Mouse (Mus musculus): ENCODE results near the gene Foxp1. TPM values are rescaled to one million over a fixed set of nuclear protein-coding genes. Genes with fewer than 3 reads are reported as not detected.
A peak's percentile ranks its signal among the peaks of the same experiment; 100 is the strongest.

The Foxp1 gene
- polyA plus RNA-seq, 1 experiment from 2014 or later: 36.4 TPM

DNA sequence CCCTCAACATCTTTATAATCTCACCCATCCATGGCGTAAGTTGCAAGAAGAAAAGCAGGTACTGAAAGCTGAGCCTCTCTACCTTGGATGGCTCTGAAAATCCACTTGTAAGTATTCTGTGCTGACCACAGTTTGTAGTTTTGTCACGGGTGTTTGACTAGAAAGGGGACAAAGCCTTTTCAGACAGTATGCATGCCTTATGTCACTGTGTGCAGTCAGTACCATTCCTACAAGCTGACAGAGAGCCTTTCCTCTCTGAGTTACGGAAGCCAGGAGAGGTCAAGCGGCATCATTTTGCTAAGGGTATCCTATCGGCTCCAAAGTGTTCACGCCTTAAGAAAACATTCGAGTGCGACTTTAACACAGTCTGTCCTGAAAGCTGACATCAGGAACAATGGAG, 202.1 kb downstream of the Foxp1 start:
- Histone ChIP-seq H3K9me3 (ENCODE audit: low read length) (no peaks in the 10 kb centered on the region), H3K4me1 (ENCODE audit: insufficient read depth, low read length) (0 out of 2 replicates have a peak, but pooled peaks cover 6% of the 10 kb centered on the region), H3K27me3 (ENCODE audit: insufficient read depth, low read length) (no peaks in the 10 kb centered on the region), H3K36me3 (ENCODE audit: insufficient read depth, low read length) (no peaks in the 10 kb centered on the region), H3K4me2 (replicated peaks; ENCODE audit: low read depth, low read length) (no peak overlapping the region), H3K4me3 (ENCODE audit: low read length) (no peak overlapping the region), H3K9ac (replicated peaks; ENCODE audit: low read length) (no peak overlapping the region), H3K27ac (ENCODE audit: low read length) (no peak overlapping the region)
- no peak for ATAC-seq (ENCODE audit: low FRiP score, low TSS enrichment)
- 37% methylated on average over 8 of the region's 8 CpGs for WGBS

GRCm38 (mm10) chr6:99319415-99320405, 202.8 kb downstream of the Foxp1 start:
- H3K4me2 ChIP-seq (replicated peaks; ENCODE audit: low read depth, low read length): no peak overlapping the region
- H3K36me3 ChIP-seq (ENCODE audit: insufficient read depth, low read length): no peaks in the 10 kb centered on the region
- H3K27me3 ChIP-seq (ENCODE audit: insufficient read depth, low read length): no peaks in the 10 kb centered on the region
- H3K4me1 ChIP-seq (ENCODE audit: insufficient read depth, low read length): 0 out of 2 replicates have a peak, but pooled peaks cover 6% of the 10 kb centered on the region
- no peak overlapping the region for H3K27ac ChIP-seq (ENCODE audit: low read length)
- WGBS: 72% methylated on average over 19 of the region's 19 CpGs
- no peak overlapping the region for H3K9ac ChIP-seq (replicated peaks; ENCODE audit: low read length)
- peak; percentile 57 for ATAC-seq (ENCODE audit: low FRiP score, low TSS enrichment)
- H3K9me3 ChIP-seq (ENCODE audit: low read length): no peaks in the 10 kb centered on the region
- H3K4me3 ChIP-seq (ENCODE audit: low read length): no peak overlapping the region

GRCm38 (mm10) chr6:99314746-99315145, 207.8 kb downstream of the Foxp1 start:
- Histone ChIP-seq H3K4me2 (replicated peaks; ENCODE audit: low read depth, low read length) (no peak overlapping the region), H3K4me3 (ENCODE audit: low read length) (no peak overlapping the region), H3K4me1 (ENCODE audit: insufficient read depth, low read length) (peaks cover 9% of the 10 kb centered on the region; the same call in 1 of the 2 replicates), H3K36me3 (ENCODE audit: insufficient read depth, low read length) (no peaks in the 10 kb centered on the region), H3K27ac (ENCODE audit: low read length) (no peak overlapping the region), H3K27me3 (ENCODE audit: insufficient read depth, low read length) (no peaks in the 10 kb centered on the region), H3K9ac (replicated peaks; ENCODE audit: low read length) (no peak overlapping the region), H3K9me3 (ENCODE audit: low read length) (no peaks in the 10 kb centered on the region)
- WGBS: 57% methylated on average over 3 of the region's 3 CpGs
- ATAC-seq (ENCODE audit: low FRiP score, low TSS enrichment): no peak

DNA sequence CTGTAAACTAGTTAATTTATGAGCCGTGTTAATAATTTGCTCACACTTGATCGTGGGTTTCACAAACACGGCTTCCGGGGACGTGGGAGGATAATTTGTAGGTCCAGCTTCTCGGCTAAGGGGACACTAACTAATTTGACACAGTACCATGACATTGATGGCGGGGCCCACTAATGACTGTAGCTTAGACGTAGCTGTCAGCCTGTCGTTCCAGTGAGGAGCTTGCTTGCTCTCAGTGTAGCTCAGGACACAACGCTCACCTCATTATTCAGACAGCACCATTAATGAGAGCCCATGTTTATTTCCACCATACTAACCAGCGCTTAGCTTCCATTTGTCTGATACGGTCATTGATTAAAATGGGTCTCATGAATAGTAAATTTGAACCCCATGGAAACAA, 212.0 kb downstream of the Foxp1 start:
- Histone ChIP-seq H3K9ac (replicated peaks; ENCODE audit: low read length) (no peak overlapping the region), H3K36me3 (ENCODE audit: insufficient read depth, low read length) (no peaks in the 10 kb centered on the region), H3K4me1 (ENCODE audit: insufficient read depth, low read length) (peaks cover 9% of the 10 kb centered on the region; the same call in 1 of the 2 replicates), H3K9me3 (ENCODE audit: low read length) (no peaks in the 10 kb centered on the region), H3K27me3 (ENCODE audit: insufficient read depth, low read length) (no peaks in the 10 kb centered on the region), H3K4me2 (replicated peaks; ENCODE audit: low read depth, low read length) (no peak overlapping the region), H3K4me3 (ENCODE audit: low read length) (no peak overlapping the region), H3K27ac (ENCODE audit: low read length) (no peak overlapping the region)
- no peak for ATAC-seq (ENCODE audit: low FRiP score, low TSS enrichment)
- 49% methylated on average over 12 of the region's 12 CpGs for WGBS

GRCm38 (mm10) chr6:99310171-99310500, 212.4 kb downstream of the Foxp1 start:
- no peaks in the 10 kb centered on the region for H3K9me3 ChIP-seq (ENCODE audit: low read length)
- H3K9ac ChIP-seq (replicated peaks; ENCODE audit: low read length): no peak overlapping the region
- 59% methylated on average over 3 of the region's 3 CpGs for WGBS
- H3K4me3 ChIP-seq (ENCODE audit: low read length): no peak overlapping the region
- H3K36me3 ChIP-seq (ENCODE audit: insufficient read depth, low read length): no peaks in the 10 kb centered on the region
- no peaks in the 10 kb centered on the region for H3K27me3 ChIP-seq (ENCODE audit: insufficient read depth, low read length)
- no peak for ATAC-seq (ENCODE audit: low FRiP score, low TSS enrichment)
- no peak overlapping the region for H3K4me2 ChIP-seq (replicated peaks; ENCODE audit: low read depth, low read length)
- H3K4me1 ChIP-seq (ENCODE audit: insufficient read depth, low read length): peaks cover 9% of the 10 kb centered on the region; the same call in 1 of the 2 replicates
- H3K27ac ChIP-seq (ENCODE audit: low read length): no peak overlapping the region

DNA sequence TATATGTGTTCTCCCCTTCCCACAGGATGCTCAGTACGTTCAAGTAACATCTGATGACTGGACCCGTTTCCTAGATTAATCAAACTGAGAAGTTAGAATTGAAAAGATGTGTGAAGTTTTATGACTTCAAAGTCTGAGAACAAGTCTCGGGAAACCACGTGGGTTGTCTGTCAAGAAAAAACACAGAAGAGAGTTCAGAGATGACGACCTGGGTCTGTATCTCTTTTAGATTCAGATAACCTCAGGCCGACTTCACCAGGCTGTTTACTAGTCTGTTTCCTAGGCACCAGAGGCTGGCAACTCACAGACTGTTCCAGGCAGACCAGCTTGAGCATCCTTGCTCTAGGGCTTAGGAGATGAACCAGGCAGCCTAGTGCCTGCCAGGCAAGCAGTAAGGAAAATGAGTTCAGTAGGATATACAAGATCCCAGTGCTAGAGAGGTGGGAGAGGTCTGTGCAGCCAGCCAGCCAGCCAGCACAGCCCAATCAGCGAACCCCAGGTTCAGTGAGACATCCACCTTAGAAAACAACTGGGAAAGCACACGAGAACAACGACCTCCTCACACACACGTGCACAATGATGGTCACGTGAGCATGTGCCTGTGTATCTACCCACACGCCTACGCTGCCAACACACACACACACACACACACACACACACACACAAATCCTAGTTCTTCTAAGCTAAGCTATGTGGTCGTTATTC, 212.9 kb downstream of the Foxp1 start:
- Histone ChIP-seq H3K4me1 (ENCODE audit: insufficient read depth, low read length) (peaks cover 9% of the 10 kb centered on the region; the same call in 1 of the 2 replicates), H3K36me3 (ENCODE audit: insufficient read depth, low read length) (no peaks in the 10 kb centered on the region), H3K27ac (ENCODE audit: low read length) (no peak overlapping the region), H3K4me3 (ENCODE audit: low read length) (no peak overlapping the region), H3K9me3 (ENCODE audit: low read length) (no peaks in the 10 kb centered on the region), H3K4me2 (replicated peaks; ENCODE audit: low read depth, low read length) (no peak overlapping the region), H3K9ac (replicated peaks; ENCODE audit: low read length) (no peak overlapping the region), H3K27me3 (ENCODE audit: insufficient read depth, low read length) (no peaks in the 10 kb centered on the region)
- ATAC-seq (ENCODE audit: low FRiP score, low TSS enrichment): no peak
- WGBS: 73% methylated on average over 14 of the region's 14 CpGs

DNA sequence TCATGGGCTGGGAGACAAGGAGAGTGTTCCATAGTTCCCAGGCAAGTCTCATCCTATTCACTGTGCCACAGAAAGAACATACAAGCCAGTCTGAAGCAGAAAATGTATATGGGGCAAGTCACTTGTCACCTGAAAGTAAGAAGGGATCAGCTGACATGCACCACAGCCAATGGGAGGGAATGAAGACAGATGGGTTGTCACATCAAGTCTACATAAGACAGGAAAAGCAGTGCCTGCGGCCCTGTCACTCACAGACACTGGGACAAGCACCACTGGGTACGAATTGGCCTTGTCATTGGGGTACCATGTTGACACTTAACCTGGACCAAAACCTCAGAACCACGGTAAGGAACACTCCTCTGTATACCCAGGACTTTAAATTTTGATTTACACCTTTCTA, 216.8 kb downstream of the Foxp1 start:
- Histone ChIP-seq H3K4me1 (ENCODE audit: insufficient read depth, low read length) (peaks cover 23% of the 10 kb centered on the region), H3K27me3 (ENCODE audit: insufficient read depth, low read length) (no peaks in the 10 kb centered on the region), H3K9ac (replicated peaks; ENCODE audit: low read length) (no peak overlapping the region), H3K27ac (ENCODE audit: low read length) (no peak overlapping the region), H3K36me3 (ENCODE audit: insufficient read depth, low read length) (no peaks in the 10 kb centered on the region), H3K4me3 (ENCODE audit: low read length) (no peak overlapping the region), H3K9me3 (ENCODE audit: low read length) (no peaks in the 10 kb centered on the region), H3K4me2 (replicated peaks; ENCODE audit: low read depth, low read length) (no peak overlapping the region)
- 76% methylated on average over 3 of the region's 3 CpGs for WGBS
- ATAC-seq (ENCODE audit: low FRiP score, low TSS enrichment): no peak

DNA sequence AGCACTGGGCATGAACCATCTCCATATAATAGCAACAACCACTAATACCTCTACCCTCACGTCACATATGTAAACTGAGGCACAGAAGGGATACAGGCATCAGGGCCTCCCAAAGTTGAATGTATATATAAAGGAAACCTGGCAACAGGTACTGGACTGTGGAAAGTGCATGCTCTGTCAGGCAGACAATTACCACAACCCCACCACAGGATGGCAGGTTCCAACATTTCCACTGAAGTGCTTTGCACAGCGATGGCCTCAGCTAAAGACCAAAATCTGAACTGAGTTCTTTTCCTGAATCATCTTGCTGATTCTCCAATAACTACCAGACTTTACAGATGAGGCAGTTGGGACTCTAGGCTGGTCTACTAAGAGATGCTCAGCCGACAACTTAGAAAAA, 217.3 kb downstream of the Foxp1 start:
- Histone ChIP-seq H3K27me3 (ENCODE audit: insufficient read depth, low read length) (no peaks in the 10 kb centered on the region), H3K9ac (replicated peaks; ENCODE audit: low read length) (no peak overlapping the region), H3K27ac (ENCODE audit: low read length) (no peak overlapping the region), H3K4me3 (ENCODE audit: low read length) (no peak overlapping the region), H3K9me3 (ENCODE audit: low read length) (no peaks in the 10 kb centered on the region), H3K4me1 (ENCODE audit: insufficient read depth, low read length) (peaks cover 18% of the 10 kb centered on the region), H3K36me3 (ENCODE audit: insufficient read depth, low read length) (no peaks in the 10 kb centered on the region), H3K4me2 (replicated peaks; ENCODE audit: low read depth, low read length) (no peak overlapping the region)
- 89% methylated on average over 3 of the region's 3 CpGs for WGBS
- ATAC-seq (ENCODE audit: low FRiP score, low TSS enrichment): no peak

DNA sequence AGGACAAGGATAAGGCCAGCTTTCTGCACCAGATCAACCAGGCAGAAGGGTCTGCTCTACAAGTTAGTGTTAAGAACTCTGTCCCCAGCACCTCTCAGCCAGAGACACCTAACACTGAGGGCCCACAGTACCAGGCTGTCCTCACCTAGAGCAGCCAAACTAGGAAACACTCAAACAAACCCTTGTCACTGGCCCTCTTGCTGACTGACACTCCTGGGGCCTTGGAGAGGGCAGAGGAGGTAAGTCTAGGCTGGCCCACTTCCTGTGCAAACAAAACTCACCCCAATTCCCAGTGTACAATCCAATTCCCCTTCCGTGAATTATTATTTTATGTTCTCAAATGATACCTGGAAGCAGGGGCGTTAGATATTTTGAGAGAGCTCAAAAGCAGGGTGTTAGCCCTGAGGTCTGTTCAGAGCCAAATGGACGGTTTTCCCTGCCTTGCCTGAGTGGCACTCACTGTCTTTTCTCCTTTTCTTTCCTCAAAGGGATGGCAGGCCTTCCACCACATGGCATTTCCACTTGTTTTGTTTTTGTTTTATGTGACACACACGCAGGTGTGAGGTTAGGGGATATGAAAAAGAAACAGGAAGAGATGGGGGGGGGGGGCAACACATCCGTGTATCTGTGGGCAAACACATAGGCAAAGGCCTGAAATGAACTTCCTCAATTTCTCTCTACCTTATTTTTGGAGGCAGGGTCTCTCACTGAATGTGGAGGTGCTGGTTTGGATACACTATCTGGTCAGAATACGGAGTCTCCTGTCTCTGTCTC, 219.7 kb downstream of the Foxp1 start:
- no peak for ATAC-seq (ENCODE audit: low FRiP score, low TSS enrichment)
- no peaks in the 10 kb centered on the region for H3K36me3 ChIP-seq (ENCODE audit: insufficient read depth, low read length)
- H3K4me3 ChIP-seq (ENCODE audit: low read length): no peak overlapping the region
- no peaks in the 10 kb centered on the region for H3K27me3 ChIP-seq (ENCODE audit: insufficient read depth, low read length)
- H3K9me3 ChIP-seq (ENCODE audit: low read length): no peaks in the 10 kb centered on the region
- H3K4me2 ChIP-seq (replicated peaks; ENCODE audit: low read depth, low read length): no peak overlapping the region
- peaks cover 17% of the 10 kb centered on the region for H3K4me1 ChIP-seq (ENCODE audit: insufficient read depth, low read length)
- WGBS: 79% methylated on average over 6 of the region's 6 CpGs
- no peak overlapping the region for H3K27ac ChIP-seq (ENCODE audit: low read length)
- H3K9ac ChIP-seq (replicated peaks; ENCODE audit: low read length): no peak overlapping the region

Measured in kidney, embryonic 16.5 days (tissue).